Mouse (Mus musculus) ovary, postnatal 36 days (tissue): ENCODE measurements at regions not wholly inside any gene's neighbourhood (a gene's known extent, or its start where the extent isn't known, plus 50 kb on each side); places are given as distances from the start of the nearest gene placed in this dataset.
"Not testable (repeated sequence)": the region's sequence is repeated elsewhere in the genome, so short reads cannot be mapped to it uniquely, and the experiment has no call there.

Experiments used
- DNase-seq: peaks from one replicate; pipeline ENCODE4 v3.0.0; 2022; ENCODE audit warnings: low spot score, mixed read lengths

DNA sequence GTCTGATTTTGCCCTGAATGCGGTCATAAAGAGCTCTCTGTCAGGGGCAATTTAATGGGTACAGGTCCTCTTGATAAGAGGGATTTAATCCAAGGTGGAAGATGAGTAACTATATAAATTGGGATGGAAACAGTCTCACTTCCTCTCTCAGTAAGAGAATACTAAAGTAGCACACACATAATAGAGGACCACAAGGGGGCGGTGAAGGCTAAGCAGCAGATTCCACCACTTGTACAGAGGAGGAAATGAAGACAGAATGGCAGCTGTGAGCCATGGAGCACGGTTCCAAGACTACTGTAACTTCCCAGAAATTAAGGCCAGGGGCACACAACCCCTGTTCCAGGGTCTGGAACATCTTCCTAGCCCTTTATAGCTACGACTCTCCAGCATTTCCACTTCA is 262.6 kb upstream of the Ywhaq start:
- DNase-seq, result not testable (repeated sequence)

DNA sequence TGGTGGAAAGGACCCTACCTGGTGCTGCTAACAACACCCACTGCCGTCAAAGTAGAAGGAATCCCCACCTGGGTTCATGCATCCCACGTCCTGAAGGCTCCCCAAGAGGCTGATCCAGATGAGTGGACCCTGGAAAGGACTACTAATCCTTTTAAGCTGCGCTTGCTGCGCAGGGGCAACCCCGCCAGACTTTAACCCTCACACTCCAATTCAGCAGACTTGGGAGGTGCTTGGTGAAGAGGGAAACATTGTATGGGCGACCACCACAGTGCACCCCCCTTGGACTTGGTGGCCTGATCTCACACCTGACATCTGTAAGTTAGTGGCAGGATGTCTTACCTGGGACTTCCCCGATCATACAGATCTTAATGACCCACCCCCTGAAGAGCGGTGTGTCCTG is 231.9 kb upstream of the Ywhaq start:
- DNase-seq, result not testable (repeated sequence)

DNA sequence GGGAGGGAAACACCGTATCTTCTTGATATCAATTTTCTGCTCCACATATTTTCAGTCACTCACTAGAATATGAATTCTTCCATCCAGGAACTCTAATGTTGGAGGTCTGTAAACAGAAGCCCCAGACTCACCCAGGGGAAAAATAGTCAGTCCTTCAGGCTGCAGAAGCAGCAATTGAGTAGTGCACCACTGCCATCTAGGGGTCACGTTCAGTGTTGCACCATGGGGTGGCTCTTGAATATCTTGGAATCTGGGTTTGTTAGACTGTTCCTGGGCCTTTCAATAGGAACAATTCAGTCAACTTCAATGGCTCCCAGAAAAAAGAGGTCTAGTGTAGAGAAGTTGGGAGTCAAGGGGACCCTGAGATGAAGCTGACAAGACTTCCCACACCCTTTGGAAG is 196.3 kb upstream of the Ywhaq start:
- DNase-seq, result peak; percentile 60

DNA sequence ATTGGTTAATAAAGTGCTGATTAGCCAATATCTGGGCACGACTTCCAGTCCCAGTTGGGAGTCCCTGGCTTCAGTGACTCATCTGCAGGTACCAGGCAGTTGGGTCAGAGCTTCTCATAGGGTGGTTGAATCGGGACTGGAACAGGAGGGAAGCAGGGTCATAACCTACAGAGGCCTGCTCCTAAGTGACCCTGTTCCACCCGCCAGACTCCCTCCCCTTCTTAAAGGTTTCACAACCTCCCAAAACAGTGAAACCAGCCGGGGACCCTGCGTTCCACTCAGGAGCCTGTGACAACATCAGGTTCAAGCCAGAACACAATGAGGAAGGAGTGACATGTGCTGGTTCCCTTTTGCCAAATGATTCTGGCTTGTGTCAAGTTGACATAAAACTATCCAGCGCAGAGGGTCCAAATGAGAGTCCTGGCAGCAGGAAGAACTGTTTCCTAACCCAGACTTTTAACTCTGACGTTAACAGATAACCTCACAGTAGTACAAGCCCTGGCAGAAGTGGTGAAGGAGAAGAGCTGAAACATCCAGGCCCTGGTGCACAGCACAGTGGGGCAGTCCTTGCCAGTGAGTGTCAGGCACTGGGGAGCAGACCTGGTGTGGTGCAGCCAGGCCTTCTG is 151.1 kb upstream of the Ywhaq start:
- no peak for DNase-seq

DNA sequence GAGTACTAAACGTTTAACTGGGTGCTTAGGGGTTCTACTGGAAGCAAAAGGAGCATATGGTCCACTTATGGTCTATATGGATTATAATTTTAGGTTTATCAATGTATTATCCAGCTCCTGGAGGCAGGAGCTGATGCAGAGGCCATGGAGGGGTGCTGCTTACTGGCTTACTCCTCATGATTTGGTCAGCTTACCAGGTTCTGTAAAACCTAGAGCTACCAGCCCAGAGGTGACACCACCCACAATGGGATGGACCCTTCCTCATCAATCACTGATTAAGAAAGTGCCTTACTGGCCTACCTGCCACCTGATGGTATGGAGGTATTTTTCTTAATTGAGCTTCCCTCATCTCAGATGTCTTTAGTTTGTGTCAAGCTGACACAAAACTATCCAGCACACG is 126.5 kb upstream of the Ywhaq start:
- DNase-seq, result not testable (repeated sequence)

DNA sequence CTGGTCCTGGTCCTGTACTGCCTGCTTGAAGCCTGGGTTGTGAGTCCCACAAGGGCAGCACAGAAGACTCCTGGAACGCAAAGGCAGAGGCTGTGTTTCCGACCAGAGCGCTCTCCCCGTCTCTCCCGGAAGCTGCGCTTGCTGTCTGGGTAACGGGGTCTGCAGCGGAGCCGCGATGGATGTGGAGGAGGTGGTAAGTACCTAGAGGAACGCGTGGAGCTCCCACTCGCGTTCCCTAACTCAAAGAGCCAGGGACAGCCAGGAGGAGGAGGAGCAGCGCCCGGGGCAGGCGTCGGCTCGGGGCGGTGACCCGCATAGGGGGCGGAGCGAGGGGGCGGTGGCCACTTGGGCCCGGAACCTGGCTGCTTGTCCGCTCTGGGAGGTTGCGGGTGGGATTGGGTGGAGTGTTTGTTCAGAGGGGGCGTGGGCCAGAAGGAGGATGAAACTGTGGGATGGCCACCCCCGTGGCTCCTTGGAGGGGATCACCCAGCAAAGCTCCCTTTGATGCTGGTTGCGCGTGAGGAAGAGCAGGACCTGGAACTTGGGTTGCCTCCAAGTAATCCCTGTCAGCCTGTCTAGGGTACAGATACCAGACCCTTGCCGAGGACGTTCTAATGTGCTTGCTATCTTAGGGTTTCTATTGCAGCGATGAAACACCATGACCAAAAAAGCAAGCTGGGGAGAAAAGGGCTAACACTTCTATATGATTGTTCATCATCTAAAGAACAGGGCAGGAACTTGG is 125.9 kb upstream of the Ywhaq start:
- peak; percentile 79 for DNase-seq

DNA sequence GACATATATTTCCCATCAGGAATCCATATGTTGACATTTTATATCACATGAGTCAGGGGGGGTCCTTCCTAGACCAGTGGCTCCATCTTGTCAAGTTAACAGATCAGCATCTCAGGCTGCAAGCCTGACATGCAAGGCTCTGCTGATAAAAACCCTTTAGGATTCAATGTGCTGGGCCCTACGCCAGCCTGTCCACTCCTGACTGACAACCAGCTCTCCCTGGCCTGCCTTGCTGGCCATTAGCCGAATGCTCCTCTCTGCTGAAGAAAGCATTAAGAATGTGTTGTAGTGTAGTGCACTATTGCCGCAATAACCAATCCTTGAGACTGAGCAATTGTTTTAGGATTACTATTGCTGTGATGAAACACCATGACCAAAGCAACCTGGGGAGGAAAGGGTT is 114.3 kb upstream of the Ywhaq start:
- DNase-seq, result no peak

DNA sequence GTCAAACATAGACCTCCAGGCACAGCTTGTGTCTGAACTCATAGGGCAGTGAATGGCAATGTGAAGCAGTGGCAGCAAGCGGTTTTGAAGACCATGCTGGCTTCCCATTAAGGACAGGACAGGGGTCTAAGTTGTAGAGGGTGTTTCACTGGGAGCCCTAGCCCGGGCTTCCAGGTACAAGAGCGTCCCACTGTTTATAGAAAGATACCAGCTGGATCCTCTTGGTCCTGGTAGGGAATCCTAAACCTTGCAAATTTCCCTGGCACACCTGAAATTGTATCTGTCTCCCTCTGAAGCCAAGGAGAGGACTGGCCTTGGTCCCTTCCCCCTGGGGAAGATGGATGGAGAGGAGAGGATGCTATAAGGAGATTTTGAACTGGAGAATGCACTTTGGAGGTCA is 111.9 kb upstream of the Ywhaq start:
- DNase-seq, result not testable (repeated sequence)

DNA sequence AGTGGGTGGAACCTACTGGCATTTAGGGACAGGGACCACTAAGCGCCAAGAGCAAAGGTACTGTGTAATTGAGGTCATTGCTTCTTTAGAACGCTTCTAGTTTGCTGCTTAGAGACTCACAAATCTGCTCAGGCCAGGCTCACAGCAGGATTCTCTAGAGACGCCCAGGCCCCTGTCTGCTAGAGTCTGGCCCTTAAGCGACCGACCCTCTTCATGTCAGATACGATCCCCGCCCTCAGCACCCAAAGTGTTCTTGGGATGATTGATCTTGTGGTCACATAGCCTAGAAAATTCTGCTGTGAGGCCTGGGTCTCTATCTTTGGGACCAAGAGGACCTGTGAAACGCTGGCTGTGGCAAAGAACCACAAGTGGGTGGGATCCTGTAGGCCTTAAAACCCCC is 109.9 kb upstream of the Ywhaq start:
- DNase-seq, result not testable (repeated sequence)

DNA sequence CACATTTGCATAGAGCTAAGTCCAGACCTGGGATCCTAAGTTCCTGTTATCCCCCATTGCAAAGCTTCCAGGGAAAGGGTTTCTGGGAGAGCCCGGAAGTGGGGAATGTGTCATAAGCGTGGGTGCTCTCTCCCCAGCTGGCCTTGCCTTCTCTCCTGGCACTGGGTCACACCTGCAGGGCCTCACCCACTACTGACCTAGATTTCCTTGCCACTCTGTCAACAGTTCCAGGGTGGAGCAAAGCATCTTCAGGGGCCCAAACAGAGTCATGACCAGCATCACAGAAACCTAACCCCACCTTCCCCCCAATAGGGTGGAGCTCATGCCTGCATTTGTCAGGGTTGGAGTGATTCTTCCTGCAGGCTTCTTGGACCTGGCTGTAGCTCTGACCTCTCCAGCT is 109.5 kb upstream of the Ywhaq start:
- DNase-seq, result not testable (repeated sequence)

DNA sequence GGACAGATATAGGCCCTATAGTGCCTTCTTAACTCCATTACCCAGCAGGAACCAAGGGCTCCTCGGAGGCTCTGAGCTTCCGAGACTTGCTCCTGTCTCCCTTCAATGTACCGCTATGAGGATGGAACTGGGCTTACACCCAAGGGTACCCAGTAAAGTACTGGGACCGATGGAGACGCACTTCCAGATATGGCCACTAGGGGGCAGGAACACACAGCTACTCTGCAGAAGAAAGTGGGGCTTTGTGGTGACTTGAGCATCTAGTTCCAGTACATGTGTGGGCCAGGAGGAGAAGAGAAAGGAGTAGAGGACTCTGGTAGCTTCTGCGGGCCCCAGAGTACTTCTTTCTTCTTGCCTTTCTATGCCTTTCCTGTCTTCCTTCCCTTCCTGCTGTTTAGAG is 108.1 kb upstream of the Ywhaq start:
- DNase-seq, result not testable (repeated sequence)

DNA sequence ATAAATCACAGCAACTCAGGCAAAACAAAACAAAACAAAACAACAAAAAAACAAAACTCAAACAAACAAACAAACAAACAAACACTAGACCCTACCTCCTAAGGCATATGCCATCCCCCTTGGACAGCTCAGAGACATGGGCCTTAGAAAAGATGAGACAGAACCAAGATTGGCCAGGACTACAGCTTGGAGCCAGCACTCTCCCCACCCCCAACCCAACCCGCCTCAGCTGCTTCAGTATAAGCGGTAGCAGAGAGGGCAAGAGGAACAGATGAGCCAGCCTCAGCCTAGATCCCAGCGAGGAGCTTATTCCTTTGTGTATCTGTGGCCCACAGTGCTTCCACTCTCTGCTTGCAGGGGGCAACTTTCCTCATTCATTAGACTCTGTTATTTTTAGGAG is 105.2 kb upstream of the Ywhaq start:
- no peak for DNase-seq

DNA sequence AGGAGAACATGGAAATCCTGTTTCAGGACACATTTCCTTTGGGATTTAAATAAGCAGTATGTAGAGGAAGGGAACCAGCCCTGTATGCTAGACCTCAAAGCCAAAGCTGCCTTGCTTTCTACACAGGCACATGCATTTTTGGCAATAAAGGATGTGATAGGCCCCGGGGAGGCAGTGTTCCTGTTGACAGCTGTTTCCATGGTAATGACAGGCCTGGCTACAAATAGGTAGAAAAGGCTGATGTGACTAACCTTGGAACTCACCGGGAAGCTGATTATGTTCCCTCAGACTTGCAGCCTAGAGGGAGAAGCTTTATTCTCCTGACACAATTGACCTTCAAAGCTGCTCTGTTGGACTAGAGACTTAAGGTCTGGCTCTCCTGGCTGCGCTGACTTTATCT is 101.6 kb upstream of the Ywhaq start:
- no peak for DNase-seq

DNA sequence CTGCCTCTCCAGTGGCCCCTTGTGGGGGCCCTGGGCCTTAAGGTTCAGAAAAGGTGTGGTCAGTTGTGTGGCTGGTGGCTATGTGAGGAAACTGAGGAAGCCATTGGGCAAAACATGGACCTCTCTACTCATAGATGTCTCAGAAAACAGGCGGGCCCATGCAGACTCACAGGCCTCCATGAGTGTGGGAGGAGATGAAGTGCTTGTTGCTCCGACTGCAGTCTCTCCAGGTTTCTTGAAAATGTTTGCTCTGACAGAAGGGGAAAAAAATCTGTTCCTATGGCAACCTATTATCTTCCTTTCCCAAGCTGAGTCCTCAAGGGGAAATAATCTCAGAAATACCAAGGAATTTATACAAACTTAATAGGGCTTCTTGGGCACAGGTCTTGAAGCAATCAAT is 95.3 kb upstream of the Ywhaq start:
- no peak for DNase-seq

DNA sequence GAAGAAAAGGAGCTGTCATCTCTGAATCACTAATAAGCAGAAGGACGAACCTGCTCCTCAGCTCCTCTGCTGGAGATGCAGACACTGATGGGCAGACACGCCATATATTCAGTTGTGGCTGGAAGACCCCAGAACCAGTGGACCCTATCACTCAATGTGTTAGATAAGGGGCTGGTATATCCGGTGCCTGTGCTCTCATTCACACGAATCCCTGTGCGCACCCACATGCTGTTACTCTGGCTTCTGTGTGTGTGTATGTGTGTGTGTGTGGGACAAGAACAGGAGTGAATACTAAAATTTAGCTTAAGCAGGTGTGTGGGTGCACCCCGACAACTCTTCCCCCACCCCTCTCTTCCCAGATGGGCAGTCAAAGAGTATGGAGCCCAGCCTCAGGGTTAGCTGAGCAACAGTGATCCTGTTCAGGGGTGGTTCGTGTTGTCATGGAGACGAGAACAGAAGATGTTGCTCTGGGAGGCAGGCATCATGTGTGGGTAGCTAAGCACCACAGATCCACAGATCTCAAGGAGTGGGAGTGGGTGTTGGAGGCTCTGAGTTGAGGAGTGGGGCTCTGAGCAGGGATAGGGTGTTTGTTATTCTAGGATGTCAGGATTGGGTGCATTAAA is 93.7 kb upstream of the Ywhaq start:
- DNase-seq, result no peak

DNA sequence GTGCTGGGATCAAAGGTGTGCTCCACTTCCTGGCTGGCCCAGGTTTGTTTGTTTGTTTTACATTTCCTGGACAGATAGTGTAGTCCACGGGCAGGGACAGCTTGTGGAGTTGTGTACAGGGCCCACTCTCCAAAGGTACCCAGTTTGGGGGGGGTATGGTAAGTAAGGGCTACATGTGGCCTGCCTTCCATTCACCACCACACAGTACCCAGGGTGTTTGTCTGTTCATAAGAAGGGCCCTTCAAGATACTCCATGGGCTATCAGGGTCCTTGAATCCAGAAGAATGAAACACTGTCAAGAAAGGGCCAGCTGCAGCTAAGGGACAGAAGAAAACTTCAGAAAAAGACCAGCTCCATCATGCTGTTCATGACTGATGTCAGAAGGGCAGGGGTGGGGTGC is 89.6 kb upstream of the Ywhaq start:
- no peak for DNase-seq

DNA sequence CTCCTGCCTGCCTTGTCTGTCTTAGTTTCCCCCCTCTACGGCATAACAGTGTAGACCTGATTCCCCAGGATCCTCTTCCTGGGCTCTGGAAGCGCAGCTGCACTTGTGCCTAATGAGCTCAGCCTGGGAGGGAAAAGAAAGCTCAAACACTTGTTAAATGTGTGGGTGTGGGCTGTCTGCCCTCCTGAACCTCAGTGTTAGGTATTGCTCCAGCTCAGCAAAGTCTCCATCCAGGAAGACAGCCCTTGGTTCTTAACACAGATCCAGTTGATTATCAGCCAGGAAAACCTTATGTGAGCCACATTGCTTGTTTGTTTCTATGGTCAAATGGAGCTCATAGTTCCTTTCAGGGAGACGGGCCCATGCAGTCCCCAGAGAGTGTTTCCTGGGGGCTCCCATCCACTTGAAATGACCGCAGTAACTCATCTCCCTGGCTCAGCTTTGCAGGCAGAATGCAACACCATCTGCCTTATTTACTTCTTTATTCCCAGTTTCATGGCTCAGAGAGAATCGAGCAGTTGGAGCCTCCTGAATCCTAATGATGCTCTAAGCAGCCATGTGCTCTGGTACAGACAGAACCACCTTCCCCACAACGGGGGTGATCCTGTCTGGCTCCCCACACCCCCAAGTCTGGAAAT is 88.4 kb upstream of the Ywhaq start:
- no peak for DNase-seq

DNA sequence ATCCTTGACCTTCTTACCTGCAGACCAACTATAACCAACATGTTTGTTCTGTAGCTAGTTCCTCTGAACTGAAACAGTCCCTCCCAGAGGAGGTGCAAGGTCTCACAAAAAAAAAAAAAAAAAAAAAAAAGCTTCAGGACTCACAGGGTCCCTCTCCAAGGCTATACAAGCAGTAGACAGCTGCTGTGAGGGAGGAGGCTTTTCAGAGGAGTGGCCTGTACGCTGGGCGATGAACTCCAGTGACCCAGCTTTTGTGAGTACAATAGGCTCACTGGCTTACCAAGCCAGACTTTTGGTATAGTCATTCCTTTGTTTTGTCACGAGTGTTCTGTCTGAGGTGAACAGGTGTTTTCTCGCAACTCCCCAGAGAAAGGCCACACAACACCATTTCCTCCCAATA is 85.8 kb upstream of the Ywhaq start:
- DNase-seq, result no peak

DNA sequence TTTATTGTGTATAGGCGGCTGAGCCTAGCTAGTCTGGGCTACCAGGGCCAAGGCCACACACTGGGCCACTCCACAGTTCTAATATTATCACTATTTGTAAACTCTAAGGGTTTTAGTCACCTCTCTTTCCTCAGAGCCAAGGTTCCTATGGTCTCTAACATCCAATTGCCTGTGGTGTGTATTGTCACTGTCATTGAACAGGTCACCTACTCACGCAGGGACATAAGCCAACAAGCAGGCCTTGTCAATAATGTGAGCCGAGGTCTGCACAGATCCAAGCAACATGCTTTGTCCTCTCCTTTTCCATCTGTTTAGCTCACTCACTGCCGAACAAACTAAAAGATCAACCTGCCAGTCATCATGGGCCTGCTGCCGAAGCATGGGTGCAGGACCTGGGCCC is 79.5 kb upstream of the Ywhaq start:
- DNase-seq, result no peak

DNA sequence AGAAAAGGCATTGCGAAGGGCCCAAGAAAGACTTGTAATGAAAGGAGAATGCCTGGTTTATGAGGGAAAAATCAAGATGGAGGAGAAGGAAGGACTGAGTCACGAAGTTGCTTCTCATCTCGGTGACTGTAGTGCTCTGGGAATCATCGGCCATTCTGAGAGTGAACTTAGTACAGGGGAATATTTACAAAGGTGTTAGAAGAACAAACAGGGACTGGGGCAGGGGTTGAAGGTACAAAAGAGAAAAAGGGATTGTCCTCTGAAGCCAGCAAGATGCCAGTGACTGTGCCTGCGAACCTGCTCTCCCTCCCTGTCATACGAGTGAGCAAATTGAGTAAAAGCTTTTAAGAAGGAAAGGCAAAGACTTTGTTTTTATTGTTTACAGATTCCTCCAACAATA is 78.1 kb upstream of the Ywhaq start:
- DNase-seq, result no peak

DNA sequence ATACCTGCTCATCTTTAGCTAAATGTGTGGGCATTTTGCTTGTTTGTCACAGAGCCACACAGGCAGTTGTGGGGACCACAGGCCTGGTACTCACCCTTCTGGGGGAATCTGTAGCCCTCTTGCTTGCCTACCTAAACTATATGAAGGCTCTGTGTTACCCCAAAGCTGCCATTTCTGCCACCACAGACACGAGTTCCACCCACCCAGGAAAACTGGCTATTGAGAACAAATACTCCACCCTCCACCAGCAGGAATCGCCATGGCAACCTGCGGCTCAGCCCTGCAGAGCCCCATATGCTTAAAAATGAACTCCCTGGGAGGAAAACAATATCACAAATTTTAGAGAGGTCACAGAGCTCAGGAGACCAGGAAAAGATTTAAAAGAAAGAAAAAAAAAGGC is 76.0 kb upstream of the Ywhaq start:
- DNase-seq, result no peak

DNA sequence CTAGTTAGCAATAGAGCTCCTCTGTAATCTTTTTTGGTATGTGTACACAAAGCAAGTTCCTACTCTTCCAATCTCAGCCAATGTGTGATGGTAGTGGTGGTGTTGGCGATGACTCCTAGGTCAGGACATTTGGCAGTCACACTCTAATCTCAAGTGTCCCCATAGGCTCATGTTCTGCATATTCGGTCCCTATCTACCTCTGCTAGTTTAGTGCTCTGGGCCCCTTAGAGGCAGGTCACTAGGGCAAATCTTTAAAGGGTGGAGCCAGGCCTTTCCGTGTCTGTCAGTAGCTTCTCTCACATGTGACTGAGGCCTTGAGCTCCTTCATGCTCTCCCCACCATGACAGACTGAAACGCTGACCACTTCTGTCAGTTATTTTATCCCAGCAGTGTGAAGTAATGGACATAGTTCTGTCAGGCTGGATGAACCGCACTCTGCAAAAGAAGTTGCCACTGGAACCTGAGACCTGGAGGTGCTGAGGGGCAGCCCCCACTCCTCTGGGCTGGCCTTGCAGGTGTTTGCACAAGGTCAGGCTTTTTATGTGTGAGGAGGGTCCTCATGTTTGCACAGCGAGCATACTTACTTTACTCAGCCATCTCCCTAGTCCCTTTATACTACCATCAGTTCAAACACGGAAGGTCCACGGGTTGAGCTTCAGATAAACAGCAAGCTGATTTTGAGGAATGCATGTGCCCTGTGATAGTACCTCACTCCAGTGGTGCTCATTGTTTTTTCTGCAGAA is 75.3 kb upstream of the Ywhaq start:
- DNase-seq, result no peak
